Mouse (Mus musculus) induced T-regulatory cell, adult 2 months (primary cell): ENCODE data around the gene Phpt1.
A peak's percentile ranks its signal among the peaks of the same experiment; 100 is the strongest.
"Not testable (repeated sequence)": the region's sequence is repeated elsewhere in the genome, so short reads cannot be mapped to it uniquely, and the experiment has no call there.

Source experiments
- DNase-seq: peaks from one replicate; pipeline ENCODE4 v3.0.0-alpha.2; 2012; ENCODE audit warnings: low read depth

Gene Phpt1

GRCm38 (mm10) chr2:25560551-25560950 lies 14.5 kb downstream of the Phpt1 start:
- DNase-seq, result no peak

GRCm38 (mm10) chr2:25558774-25559173 lies 16.2 kb downstream of the Phpt1 start:
- no peak for DNase-seq

GRCm38 (mm10) chr2:25557964-25558360 lies 17.1 kb downstream of the Phpt1 start:
- DNase-seq, result no peak

GRCm38 (mm10) chr2:25557221-25557963 lies 17.6 kb downstream of the Phpt1 start, which contains the start of gene Edf1:
Edf1 (plus strand) TSS chr2:25557847.
- peak; percentile 95 for DNase-seq

- peak; percentile 39 for DNase-seq
Measured at GRCm38 (mm10) chr2:25556296-25556695, 18.7 kb downstream of the Phpt1 start.

GRCm38 (mm10) chr2:25555479-25555878 lies 19.5 kb downstream of the Phpt1 start:
- DNase-seq, result peak; percentile 29

- not testable (repeated sequence) for DNase-seq
Measured at GRCm38 (mm10) chr2:25553171-25553786, 21.7 kb downstream of the Phpt1 start.

GRCm38 (mm10) chr2:25551186-25551585 lies 23.8 kb downstream of the Phpt1 start:
- peak; percentile 73 for DNase-seq

- peak; percentile 96 for DNase-seq
Measured at GRCm38 (mm10) chr2:25549021-25549991, 25.7 kb downstream of the Phpt1 start.

- DNase-seq, result peak; percentile 99
Measured at GRCm38 (mm10) chr2:25546811-25547491, 28.1 kb downstream of the Phpt1 start, which contains the start of gene Traf2. Traf2 (minus strand) TSS chr2:25546940.

- DNase-seq, result no peak
Measured at GRCm38 (mm10) chr2:25545996-25546810, 28.8 kb downstream of the Phpt1 start.

- no peak for DNase-seq
Measured at GRCm38 (mm10) chr2:25541644-25542367, 33.2 kb downstream of the Phpt1 start.

GRCm38 (mm10) chr2:25540541-25540948 lies 34.5 kb downstream of the Phpt1 start:
- no peak for DNase-seq

- DNase-seq, result no peak
Measured at GRCm38 (mm10) chr2:25536531-25536930, 38.5 kb downstream of the Phpt1 start.

GRCm38 (mm10) chr2:25534866-25535182 lies 40.2 kb downstream of the Phpt1 start:
- DNase-seq, result no peak

- DNase-seq, result peak; percentile 94
Measured at GRCm38 (mm10) chr2:25534178-25534865, 40.7 kb downstream of the Phpt1 start.

- DNase-seq, result no peak
Measured at GRCm38 (mm10) chr2:25533707-25534106, 41.3 kb downstream of the Phpt1 start.

- no peak for DNase-seq
Measured at GRCm38 (mm10) chr2:25526510-25527302, 48.3 kb downstream of the Phpt1 start.
